Comparison of ENCODE assay signal across 9 mouse cellular contexts in the genomic region with DNA sequence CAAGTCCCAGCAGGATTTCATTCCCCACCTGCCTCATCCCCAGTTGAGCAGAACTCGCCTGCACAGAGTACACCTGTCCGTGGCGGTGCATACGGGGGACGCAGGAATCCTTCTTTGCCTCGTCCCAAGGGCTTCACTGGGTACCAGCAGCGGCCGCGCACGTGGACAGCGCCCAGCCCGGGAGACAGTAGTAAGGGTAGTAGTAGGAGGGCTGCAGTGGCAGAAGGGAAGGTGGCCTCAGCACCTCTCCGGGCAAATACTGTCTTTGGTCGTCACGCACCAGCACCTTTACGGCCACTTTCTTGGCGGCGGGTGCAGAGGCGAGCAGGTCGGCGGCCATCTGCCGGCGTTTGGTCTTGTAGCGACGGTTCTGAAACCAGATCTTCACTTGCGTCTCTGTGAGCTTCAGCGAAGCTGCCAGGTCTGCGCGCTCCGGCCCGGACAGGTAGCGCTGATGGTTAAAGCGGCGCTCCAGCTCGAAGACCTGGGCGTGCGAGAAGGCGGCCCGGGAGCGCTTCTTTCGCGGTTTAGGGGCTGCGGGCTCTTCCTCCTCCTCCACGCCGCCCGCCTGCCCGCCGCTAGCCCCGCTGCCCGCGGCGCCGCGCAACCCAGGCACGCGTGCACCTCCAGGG. TPM values are rescaled to one million over a fixed set of nuclear protein-coding genes. Genes with fewer than 3 reads are reported as not detected.
DNase-seq lines count a peak whose midpoint lies in the region; ATAC-seq and TF ChIP-seq lines count a peak whose summit lies in the region.
"Had no signal": no experiment of that assay in that cellular context is flagged by ENCODE, and none has a peak within 500 bp of the region (broad histone marks: within the 10 kb centered on the region; RNA-seq: fewer than 3 reads in every experiment).

No protein-coding gene starts in this region.

- no peaks in the 10 kb centered on the region for H3K36me3 ChIP-seq in E14TG2a.4 (ENCODE audit: insufficient read depth, low read length)
- H3K36me3 ChIP-seq in hindbrain, embryonic 12.5 days, result no peaks in the 10 kb centered on the region
- H3K36me3 ChIP-seq in liver, postnatal 0 days (replicated peaks; ENCODE audit: insufficient read depth, low read length), result no peaks in the 10 kb centered on the region

- peak overlapping the region; percentile 19; the same call in 1 of the 2 replicates for H3K4me2 ChIP-seq in hindbrain, embryonic 12.5 days (replicated peaks)
- peak overlapping the region; percentile 22 for H3K4me2 ChIP-seq in liver, postnatal 0 days (ENCODE audit: low read depth, low read length)

- H3K4me3 ChIP-seq in E14TG2a.4 (replicated peaks; ENCODE audit: low read length), result peak overlapping the region; percentile 55
- peak overlapping the region; percentile 11 for H3K4me3 ChIP-seq in hindbrain, embryonic 12.5 days
- no peak overlapping the region for H3K4me3 ChIP-seq in liver, postnatal 0 days (ENCODE audit: low read depth, low read length)

- ATAC-seq in frontal cortex, adult (ENCODE audit: low TSS enrichment), result 0 out of 2 replicates have a peak, but pooled peaks have one; percentile 16
- ATAC-seq in hindbrain, embryonic 12.5 days (ENCODE audit: low FRiP score), result 0 out of 2 replicates have a peak, but pooled peaks have one; percentile 18
- no peak for ATAC-seq in liver, postnatal 0 days

- DNase-seq in frontal cortex, postnatal 14 days (ENCODE audit: low spot score in 2 of 2), result no peak
- DNase-seq in liver, postnatal 0 days, result no peak
- no peak for DNase-seq in urinary bladder, adult 2 months (ENCODE audit: low spot score)
- DNase-seq in gastrocnemius, postnatal 4 days (ENCODE audit: low spot score in 2 of 2), result no peak
- DNase-seq in cerebellum, adult 11 months, result no peak

- H3K9me3 ChIP-seq in E14TG2a.4 (ENCODE audit: low read length), result no peaks in the 10 kb centered on the region
- no peaks in the 10 kb centered on the region for H3K9me3 ChIP-seq in hindbrain, embryonic 12.5 days (replicated peaks)
- no peaks in the 10 kb centered on the region for H3K9me3 ChIP-seq in liver, postnatal 0 days (ENCODE audit: low read length)

- peaks cover 94% of the 10 kb centered on the region for H3K27me3 ChIP-seq in E14TG2a.4 (ENCODE audit: insufficient read depth, low read length)
- peaks cover 95% of the 10 kb centered on the region for H3K27me3 ChIP-seq in hindbrain, embryonic 12.5 days
- H3K27me3 ChIP-seq in liver, postnatal 0 days (ENCODE audit: insufficient read depth, low read length), result peaks cover 93% of the 10 kb centered on the region

- peaks cover 47% of the 10 kb centered on the region for H3K4me1 ChIP-seq in E14TG2a.4 (replicated peaks; ENCODE audit: low read depth, low read length)
- H3K4me1 ChIP-seq in hindbrain, embryonic 12.5 days, result peaks cover 26% of the 10 kb centered on the region
- H3K4me1 ChIP-seq in liver, postnatal 0 days (ENCODE audit: insufficient read depth), result 0 out of 2 replicates have a peak, but pooled peaks cover 5% of the 10 kb centered on the region

- TF ChIP-seq EP300 in liver, postnatal 0 days (IDR thresholded peaks at IDR 0.05; ENCODE audit: low read depth), result no peak

- no peak for TF ChIP-seq CTCF in E14TG2a.4 (conservative IDR thresholded peaks at IDR 0.05; ENCODE audit: low read length)
- no peak for TF ChIP-seq CTCF in liver, postnatal 0 days (IDR thresholded peaks at IDR 0.05; ENCODE audit: low read depth)

- WGBS in hindbrain, embryonic 12.5 days, result under 1% methylated on average over 52 of the region's 56 CpGs
- WGBS in liver, postnatal 0 days (ENCODE audit: insufficient replicate concordance), result 1% methylated on average over 56 of the region's 56 CpGs

- 0 out of 2 replicates have a peak overlapping the region, but pooled peaks have one; percentile 8 for H3K9ac ChIP-seq in hindbrain, embryonic 12.5 days
- no peak overlapping the region for H3K9ac ChIP-seq in liver, postnatal 0 days (replicated peaks)

- no peak overlapping the region for H3K27ac ChIP-seq in hindbrain, embryonic 12.5 days
- H3K27ac ChIP-seq in liver, postnatal 0 days (ENCODE audit: low read depth), result no peak overlapping the region

RNA-seq across cellular contexts. Expression of a gene that starts 2.7 kb away (rescaled TPM):
- 2.4 and 5.6 TPM in 2 replicates for polyA plus RNA-seq in hindbrain, embryonic 12.5 days (2016; fragmentation: Nextera tagmentation; extraction: Ambion mirVana)
- not detected in 2 replicates for polyA plus RNA-seq in liver, postnatal 0 days (2015; fragmentation: Nextera tagmentation; extraction: Ambion mirVana)
- polyA plus RNA-seq in urinary bladder, adult 2 months (2012; rRNA removed), result not detected in 2 replicates
- total RNA-seq in gastrocnemius, postnatal 4 days (2021), result under 1 TPM; 0.15 to 0.26 TPM
- total RNA-seq: layer of hippocampus, postnatal 25 days had no signal

RNA-seq across cellular contexts. Expression of a gene that starts 53.7 kb away (rescaled TPM):
- polyA plus RNA-seq in hindbrain, embryonic 12.5 days (2016; fragmentation: Nextera tagmentation; extraction: Ambion mirVana), result 85.1 and 87.1 TPM in 2 replicates
- polyA plus RNA-seq in liver, postnatal 0 days (2015; fragmentation: Nextera tagmentation; extraction: Ambion mirVana), result 22.5 and 25.9 TPM in 2 replicates
- 49.1 and 52.4 TPM in 2 replicates for polyA plus RNA-seq in urinary bladder, adult 2 months (2012; rRNA removed)
- total RNA-seq in gastrocnemius, postnatal 4 days (2021), result 10 to 100 TPM; 44.8 to 50.6 TPM
